Mouse (Mus musculus): Measurements from ENCODE around the gene Ubash3b.

Gene Ubash3b

DNA sequence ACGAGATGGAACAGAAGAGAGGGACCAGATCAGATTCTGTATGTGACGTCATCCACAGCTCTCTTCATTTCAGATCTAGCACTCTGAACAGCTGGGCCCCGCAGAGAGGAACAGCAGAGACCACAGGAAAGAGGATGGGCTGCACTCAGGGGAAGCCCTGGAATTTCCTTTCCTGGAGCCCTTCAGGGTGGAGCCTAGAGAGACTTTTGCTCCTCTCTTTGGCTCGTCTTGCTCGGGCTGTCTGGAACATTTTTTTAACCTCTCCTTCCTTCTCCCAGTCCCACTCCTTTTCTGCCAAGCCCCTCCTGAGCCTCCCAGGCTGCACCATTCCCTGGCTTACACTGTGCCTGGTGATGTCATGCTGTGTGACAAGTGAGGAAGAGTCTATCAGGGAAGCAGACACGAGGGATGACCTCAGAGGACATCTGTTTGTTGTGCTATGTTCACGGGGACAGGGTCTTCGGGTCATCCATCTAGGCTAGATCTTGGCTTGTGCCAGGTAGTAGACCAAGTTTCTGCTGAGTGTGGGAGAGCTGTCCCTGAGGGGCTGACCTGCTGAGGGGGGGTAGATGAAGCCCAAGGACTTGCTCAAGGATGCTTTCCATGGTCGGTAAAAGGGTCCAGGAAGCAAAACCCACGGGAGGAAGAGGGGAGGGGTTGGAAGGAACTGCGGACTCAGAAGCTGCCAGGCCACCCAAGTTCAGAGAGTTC lies 77.2 kb downstream of the Ubash3b start:
- no peak for DNase-seq

DNA sequence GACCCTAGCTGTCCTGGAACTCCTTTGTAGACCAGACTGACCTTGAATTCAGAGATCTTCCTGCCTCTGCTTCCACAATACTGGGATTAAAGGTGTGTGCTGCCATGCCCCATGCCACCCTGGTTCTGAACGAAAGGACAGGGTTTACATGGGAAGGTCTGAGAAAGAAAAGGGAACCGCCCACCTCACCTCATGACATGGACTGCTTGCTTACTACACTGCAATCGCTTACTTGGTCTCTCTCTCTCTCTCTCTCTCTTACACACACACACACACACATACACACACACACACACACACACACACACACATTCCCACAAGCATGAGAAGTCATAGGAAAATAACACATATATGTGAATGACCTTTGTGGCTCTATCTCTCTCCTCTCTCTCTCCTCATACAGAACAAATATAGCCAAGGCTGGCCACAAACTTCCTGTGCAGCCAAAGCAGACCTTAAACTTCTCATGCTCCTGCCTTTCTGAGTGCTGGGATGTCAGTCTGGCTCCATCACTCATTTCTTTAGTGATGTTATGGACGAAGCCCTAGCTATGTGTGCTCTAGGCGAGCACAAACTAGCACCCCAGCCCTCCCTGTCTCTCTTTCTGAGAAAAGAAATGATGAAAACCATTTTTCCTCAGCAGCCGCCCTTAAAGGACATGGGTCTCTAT lies 78.0 kb downstream of the Ubash3b start:
- no peak for DNase-seq

DNA sequence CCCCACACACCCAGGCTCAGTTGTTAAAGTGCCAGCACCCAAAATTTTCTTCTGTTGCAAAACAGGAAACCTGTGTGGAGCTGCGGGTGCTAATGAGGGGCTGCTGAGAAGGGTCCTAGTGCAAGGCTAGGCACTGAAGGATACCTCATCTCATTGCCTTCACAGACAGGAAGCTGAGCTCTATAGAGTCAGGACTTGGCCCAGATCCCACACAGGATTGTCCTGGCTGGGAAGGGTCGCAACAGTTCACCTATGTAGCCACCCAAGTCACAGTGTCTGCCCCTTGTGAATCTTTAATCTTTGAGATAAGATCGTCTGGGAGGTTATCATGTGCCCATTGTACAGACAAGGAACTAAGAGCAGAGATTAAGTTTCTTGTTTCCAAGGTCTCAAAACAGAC lies 78.6 kb downstream of the Ubash3b start:
- DNase-seq, result no peak

DNA sequence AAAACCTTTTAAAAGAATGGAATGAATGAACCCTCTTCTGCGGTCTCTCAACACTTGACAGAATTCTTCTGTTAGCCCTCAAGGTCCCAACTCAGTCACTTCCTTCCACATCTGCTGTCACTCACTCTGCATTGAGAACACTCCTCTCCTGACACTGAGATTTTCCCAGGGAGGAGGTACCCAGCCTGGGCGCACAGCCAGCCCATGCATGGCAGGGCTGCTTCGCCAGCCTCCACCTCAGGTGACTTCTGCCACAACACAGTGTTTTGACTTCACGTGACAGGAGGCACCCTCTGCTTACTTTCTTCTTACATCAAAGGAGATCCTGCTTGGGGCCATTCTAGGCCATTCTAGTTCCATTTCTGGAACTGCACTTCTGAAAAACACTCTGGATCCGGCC lies 80.6 kb downstream of the Ubash3b start:
- peak; percentile 38 for DNase-seq

DNA sequence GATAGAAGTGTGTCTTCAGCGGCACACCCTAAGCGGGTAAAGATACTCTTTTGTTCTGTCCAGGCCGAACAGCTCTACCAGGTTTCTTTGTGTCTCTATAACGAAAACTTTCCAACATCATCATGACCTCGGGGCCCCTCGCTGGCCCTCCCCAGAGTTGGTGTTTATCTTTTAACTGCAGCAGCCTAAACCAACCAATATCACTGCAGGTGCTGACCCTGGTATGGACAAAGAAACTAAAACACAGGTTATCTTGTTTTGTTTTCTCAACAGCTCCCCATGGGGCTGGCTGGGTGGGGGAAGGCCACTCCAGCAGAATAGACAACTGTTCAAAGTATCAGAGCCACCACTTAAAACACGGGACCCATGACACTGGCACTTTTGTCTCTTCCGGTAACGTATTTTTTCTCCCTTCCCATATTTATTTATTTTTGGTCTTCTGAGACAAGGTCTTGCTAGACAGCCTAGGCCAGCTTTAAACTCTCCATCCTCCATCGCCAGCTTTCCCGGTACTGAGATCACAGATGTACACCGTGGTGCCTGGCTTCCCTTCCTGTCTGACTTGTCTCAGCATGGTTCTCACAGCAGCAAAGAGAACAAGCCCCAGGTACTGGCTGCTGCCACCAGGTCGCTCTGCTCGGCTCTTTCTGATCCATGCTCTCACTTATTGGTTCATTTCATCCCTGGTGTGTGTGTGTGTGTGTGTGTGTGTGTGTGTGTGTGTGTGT lies 81.9 kb downstream of the Ubash3b start:
- no peak for DNase-seq

DNA sequence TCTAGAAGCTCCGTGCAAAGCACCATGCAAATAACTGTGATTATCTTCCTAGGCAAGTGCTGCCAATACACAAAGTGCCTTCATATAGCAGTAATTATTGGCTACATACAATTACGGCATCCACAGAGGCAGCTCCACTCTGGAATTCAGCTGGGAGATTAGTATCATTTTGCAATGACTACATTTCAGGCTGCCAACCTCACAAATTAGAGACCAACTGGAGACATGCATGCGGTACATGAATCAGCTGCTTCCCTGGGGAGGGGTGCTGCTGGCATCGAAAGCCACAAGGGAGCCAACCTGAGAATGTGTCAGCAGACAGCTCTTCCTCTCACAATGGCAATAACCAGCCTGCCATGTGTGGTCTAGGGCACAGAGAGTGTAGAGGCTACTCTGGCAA lies 83.3 kb downstream of the Ubash3b start:
- DNase-seq, result no peak

DNA sequence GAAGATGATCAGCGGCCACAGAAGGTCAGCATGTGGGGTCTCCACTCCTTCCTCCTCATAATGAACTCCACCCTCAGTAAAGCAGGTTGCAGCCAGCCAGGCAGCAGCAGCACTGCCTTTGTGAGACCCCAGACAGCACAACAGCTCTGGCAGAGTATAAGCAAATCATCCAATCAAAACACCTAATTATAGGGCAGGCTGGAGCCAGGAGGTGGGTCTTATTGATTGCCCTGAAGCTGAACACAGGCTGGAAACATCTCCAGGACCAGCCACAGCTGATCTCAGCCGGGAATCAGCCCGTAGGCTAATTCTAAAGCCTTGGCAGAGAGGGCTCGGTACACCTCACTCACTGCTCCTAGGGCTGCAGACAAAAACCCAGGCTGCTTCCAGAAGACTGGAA lies 85.3 kb downstream of the Ubash3b start:
- DNase-seq, result no peak

DNA sequence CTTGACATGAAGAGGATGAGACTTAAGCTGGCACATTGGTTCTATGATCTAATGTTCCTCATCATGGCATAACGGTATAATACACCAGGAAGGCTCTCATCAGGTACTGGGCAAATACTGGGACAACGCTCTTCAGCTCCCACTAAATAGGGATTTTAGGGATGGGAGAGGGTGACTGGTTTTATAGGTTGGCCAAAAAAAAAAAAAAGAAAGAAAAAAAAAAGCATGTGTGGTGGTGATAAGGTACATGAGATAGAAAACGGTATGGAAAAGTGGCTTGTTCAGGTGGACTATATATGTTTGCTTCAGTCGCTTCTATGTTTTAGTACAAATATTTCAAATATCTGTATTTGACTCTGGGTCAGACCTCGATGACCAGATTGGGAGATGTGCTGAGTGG lies 86.0 kb downstream of the Ubash3b start:
- no peak for DNase-seq

DNA sequence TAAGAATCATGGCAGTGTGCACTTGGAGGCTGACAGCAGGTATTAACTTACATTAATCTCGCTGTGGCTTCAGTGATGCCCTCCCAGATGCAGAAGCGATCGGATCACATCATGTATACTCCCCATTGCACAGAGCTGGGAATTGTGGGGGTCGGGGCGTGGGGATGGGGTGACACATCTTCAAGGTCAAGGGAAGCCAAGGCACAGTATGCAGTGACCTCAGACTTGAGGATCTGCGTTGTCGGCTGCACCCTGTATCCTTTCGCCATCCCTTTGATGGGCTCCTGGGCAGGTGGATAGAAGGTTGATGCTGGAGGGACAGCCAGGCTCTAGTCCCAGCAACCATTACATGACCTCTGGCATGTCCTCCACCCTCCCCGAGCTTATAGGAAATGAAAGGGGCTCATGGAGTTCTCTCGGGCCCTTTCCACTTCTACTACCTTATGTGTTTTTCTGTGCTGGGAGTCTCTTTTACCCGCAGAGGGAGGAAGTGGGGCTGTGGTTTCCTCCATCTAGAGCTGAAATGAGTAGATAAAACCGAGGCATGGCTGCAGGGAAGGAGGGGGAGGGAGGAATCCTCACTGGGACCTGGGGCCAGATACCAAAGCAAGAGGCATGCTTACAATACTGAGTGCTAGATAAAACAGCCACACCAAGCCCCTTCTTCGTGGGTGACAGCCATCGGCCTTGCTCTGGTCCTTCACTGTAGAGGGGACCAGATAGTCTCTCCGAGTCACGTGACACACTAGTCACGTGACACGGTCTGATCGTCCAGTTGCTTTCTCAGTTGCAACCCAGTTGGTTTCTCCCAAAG lies 88.1 kb downstream of the Ubash3b start:
- no peak for DNase-seq

DNA sequence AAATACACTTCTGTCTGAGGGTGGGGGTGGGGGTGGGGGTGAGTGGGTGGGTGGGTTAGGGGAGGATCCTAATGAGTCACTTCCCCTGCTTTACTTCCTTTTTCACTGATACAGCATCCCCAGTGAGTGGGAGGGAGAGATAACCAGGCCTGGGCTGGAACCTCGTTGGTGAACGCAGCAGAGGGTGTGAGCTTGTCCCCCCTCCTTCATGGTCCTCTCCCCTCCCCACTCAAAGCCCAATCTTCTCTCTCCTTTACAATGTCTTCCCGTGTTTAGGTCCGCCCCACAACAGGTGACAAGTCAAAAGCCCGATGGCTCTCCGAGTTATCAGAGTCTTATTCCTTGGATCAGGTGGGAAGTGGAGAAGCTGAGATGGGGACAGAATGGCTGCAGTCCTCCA lies 88.7 kb downstream of the Ubash3b start:
- DNase-seq, result no peak

DNA sequence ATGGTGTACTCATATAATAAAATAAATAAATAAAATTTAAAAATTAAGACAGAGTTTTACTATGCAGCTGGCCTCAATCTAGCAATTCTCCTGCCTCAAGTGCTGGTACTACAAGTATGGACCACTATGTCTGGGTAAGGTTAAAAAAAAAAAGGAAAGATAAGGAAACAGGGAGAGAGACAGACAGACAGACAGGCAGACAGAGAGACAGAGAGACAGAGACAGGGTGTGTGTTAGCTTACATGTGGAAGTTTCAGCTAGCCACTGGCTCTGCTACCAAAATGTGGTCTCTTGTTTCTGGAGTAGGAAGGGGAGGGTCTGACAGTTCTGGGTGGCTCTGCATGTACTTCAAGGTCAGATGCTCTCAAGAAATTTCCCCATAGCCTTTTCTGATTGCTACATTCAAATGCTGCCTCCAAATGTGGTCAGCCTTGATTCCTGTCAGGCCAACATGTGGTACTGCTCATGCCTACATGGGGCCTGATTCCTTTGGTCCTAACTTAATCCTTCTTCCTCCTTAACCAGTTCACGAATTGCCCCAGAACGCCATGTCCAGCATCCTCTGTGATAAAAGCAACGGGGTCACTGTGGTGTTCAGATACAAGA lies 89.5 kb downstream of the Ubash3b start:
- no peak for DNase-seq

DNA sequence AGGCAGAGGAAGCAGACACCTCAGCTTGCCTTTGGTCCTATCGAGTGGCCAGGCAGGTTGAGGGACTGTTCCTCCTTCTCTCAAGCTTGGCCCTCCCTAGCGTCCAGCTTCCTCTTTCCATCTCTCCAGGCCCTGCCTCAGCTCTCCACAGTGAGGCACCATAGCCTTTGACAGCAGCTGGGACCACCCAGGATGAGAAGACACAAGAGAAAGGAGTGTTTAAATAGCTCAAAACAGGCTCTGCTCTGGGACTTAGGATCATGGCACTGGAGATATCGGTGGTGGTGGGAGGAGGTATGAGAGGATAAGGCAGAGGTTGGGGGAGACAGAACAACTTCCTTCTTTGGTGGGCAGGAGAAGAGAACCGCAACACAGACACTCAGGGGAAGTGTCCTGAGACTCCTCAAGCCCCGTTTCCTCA lies 90.7 kb downstream of the Ubash3b start:
- DNase-seq, result no peak

DNA sequence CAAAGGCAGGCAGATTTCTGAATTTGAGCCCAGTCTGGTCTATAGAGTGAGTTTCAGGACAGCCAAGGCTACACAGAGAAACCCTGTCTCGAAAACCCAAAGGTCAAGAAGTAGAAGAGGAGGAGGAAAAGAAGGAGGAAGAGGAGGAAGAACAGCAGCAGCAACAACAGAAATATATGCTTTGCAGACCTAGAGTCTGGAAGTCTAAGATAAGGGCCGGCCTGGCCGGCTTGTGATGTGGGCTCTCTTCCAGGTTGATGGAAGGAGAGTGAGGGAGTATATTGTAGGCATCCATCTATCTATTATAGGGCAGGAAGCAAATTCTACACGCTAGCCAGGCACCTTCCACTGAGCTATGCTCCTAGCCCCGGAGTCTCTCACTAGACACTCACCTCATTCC lies 92.0 kb downstream of the Ubash3b start:
- no peak for DNase-seq

DNA sequence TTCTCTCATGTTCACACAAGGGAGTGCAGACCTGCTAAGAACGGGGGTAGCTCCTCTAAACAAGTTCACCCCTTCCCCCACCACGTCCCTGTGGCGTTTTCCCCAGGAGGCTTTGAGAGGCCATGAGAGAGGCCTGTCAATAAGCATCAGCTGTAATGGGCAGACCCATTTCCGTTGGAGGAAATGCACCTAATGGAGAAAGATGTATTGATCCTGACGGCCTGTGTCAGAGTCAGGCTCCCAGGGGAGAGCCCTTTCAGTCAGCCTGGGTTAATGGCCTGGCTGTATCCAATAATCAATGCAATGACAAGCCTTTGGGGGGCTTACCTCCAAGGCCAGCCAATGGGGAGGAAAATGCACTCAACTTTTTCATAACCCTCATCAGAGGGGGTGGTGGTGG lies 100.1 kb downstream of the Ubash3b start:
- no peak for DNase-seq

DNA sequence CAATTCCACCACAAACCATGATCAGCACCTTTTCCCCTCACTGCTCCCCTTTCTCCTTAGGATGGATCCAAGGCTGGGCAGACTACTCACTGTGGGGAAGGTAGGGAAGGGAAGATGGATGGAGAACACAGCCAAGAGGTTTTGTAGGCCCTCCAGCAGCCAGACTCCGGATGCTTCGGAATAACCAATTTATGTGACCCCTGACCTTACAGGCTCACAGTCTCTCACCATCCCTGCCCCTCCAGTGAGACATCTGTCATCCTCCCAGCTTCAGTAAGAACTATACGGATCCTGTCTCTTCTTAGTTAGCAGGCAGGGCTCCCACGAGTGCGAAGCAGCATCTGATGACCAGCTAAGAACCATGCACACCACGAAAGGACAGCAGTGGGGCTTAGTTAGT lies 100.9 kb downstream of the Ubash3b start:
- DNase-seq, result no peak

DNA sequence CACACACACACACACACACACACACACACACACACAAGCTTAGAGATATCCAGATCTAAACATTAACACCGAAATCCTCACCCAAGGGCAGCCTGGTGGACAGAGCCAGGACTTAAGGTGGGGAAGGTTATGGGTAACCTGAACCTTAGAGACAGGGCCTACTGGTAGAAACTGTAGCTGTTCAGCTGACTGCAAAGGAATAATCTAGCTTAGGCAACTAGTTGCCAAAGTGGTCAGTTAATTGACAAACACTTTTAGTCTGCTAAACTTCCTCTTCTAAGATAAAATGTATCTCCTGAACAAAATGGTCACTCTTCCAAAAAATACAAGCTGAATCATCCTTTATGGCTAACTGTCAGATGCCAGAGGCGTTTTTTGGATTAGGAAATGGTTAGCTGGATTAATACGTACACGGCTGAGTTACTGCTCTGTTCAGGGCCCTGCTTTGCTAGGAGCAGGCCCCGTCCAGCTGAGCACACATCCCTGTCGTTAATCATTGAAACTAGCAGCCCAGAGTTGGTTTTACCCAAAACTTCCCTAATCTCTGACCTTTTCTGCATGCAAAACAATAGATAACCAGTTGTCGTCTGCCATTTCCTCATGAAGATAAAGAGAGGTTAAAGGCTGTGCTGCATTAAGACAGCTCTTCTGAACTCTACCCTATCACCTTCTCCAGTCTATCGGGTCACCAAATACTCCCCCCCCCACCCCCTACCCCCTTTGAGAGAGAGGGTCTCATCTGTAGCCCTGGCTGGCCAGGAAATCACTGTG lies 102.5 kb downstream of the Ubash3b start:
- no peak for DNase-seq

DNA sequence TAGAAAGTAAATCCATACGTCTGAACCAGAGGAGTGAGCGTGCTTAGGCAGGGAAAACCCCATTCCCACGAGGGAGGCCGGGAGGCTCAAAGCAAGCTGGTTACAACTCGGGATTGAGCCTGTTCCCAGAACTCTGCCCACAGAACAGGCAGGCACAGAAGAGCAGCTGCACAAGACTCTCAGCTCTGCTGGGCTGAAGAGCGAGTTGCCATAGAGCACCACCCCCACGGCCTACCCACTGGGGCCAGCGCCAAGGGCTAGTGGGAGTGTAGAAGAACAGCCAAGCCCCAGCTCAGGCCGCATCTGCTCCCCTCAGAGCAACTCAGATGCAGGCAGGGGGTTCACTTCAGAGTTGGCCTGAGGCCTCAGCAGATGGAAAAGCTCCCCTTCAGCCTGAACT lies 107.3 kb downstream of the Ubash3b start:
- no peak for DNase-seq

DNA sequence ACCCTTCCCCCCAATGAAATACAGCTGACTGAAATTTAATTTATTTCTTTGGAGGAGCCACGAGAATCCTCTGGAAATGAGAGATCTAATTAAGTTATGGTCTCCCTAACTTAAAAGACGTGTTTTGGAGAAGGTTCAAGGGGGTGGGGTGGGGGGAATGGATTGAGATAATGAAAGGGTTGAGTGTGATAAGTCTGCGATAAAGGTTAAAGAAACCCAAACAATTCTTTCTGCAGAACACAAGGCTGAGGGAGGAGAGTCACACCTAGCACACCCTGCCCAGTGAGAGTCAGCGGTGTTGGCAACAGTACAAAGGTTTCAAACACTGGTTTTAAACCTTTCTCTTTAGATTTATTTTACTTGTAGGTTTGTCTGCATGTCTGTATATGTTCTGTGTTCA lies 108.0 kb downstream of the Ubash3b start:
- no peak for DNase-seq

DNA sequence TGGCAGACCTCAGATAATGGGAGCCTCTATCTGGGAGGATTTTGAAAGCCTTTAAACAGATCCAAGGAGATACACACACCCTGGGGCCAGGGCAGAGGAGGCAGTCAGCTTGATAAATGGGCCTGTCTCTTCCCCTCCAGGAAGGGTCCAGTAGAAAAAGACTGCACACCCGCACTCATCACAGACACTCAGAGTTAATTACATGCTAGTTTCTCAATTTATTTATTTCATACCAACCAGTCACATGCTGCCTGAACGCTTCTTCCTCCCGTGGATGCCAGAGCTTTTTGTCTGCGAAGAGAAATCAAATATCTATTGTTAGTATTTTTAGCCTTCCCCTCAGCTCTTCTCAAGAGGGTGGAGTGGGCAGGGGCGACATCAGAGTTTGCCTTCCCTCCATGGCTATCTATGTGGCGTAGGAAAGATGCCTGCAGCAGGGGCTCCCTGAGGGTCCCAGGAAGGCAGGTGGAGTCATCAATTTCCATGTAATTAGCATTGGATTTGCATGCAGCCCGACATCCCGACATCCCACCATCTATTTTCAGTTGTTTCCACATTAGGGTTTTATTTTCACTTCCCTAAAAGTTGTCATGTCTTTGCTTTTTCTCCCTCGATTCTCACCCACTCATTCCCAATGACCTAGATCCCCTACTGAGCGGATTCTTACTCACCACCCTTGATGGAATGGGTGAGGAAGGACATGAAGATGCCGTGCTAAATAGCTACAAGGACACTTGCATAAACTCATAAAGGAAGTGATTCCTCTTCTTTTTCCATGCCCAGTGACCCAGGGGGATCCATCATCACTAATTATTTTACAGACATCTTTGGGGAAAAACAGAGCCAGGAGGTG lies 110.2 kb downstream of the Ubash3b start:
- DNase-seq, result no peak

DNA sequence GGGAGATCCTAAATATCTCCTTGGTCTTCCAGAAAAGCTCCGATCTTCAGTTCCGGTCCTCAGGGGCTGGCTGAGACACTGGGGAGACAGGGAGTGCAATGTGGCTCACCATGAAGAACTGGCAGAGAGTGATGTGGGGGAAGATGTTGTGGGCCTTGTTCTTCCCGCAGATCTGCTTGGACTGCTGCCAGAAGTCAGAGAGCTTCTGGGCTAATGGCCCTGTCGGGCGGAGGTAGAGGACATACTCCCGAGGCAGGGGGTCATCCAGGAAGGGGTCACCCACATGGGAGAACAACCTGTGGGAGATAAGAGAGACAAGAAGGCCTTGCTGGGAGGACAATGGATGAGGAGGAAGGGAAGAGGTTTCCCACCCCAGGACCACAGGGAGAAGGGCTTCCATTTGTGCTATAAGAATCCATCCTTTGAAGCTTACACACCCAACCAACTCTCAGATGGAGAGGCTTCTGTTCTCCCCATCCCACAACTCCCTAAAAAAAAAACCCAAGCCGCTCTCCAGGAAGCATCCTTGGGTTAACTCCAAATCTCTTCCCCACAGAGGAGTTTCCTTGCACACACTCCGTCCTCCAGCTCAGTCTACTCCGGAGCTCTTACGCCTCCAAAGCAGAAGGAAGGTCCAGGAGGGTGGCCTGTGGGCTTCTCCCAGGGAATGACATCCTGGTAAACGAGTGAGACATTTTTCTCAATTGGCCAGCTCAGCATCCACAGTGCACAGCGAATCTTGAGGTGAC lies 111.0 kb downstream of the Ubash3b start:
- DNase-seq, result no peak

Measured in kidney, adult 9 months (tissue).